Mouse (Mus musculus) skeletal muscle tissue, adult 2 months (tissue): Measurements from ENCODE around the gene Tox4.
"Not testable (repeated sequence)": the region's sequence is repeated elsewhere in the genome, so short reads cannot be mapped to it uniquely, and the experiment has no call there.

Experiments used
- DNase-seq: peaks from one replicate; pipeline ENCODE4 v3.0.0-alpha.2; 2012; ENCODE audit warnings: low read depth, low spot score

The Tox4 gene

GRCm38 (mm10) chr14:52278932-52279746 is at the start of gene Tox4, which contains the start of gene Rab2b:
Gene Tox4, plus strand, starts transcription at chr14:52279146.
Gene Rab2b, minus strand, starts transcription at chr14:52279545.
- peak; percentile 98 for DNase-seq

DNA sequence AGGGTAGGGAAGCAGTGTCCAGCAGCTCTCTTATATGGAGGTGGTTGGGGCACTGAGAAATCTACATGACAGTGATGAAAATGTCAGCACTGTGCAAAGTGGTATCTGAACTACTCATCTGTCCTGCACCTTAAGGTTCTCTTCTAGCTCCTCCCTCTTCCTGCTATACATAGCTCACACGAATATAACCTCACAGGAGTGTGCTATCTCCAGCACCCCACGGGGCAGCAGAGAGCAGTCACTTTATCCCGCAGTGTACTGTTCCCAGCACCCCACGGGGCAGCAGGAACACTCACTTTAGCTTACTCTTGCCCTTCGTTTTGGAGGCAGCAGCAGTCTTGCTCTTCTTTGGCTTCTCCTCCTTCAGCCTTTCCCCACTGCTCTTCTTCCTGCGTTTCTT is 46.7 kb upstream of the Tox4 start:
- no peak for DNase-seq

GRCm38 (mm10) chr14:52235165-52235564 is 43.8 kb upstream of the Tox4 start:
- peak; percentile 25 for DNase-seq

- DNase-seq: no peak
Measured at GRCm38 (mm10) chr14:52236216-52236615, 42.7 kb upstream of the Tox4 start.

DNA sequence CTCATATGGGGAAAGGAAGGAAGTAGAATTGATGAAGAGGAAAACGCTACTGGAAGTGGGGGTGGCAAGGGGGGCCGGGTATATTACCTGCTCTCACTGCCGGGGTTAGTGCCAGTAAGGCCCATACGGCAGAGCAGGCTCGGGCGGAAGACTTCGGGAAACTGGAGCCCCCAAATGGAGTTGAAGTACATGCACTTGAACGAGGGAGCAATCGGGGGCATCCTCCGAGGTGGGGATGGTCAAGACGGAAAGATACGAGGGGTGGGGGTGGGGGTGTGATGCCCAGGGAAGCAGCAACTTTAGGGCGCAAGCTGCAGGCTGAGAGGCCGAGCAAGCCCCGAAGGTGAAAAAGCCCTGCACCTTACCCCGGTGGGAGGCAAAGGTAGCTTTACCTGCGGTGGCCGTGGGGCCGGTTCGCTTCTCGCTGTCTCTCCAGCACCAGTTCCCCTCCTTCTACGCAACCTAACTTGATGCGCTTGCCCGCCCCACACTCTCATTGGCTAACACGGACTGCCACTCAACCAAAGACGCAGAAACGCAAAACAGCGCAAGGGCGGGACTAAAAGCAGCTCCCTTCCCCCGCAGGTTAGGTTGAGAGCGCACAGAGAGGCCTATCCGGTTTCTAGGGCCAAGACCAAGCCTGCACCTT is 34.8 kb upstream of the Tox4 start:
- peak; percentile 97 for DNase-seq

GRCm38 (mm10) chr14:52244690-52245042 is 34.3 kb upstream of the Tox4 start:
- no peak for DNase-seq

GRCm38 (mm10) chr14:52246129-52246528 is 32.8 kb upstream of the Tox4 start:
- no peak for DNase-seq

DNA sequence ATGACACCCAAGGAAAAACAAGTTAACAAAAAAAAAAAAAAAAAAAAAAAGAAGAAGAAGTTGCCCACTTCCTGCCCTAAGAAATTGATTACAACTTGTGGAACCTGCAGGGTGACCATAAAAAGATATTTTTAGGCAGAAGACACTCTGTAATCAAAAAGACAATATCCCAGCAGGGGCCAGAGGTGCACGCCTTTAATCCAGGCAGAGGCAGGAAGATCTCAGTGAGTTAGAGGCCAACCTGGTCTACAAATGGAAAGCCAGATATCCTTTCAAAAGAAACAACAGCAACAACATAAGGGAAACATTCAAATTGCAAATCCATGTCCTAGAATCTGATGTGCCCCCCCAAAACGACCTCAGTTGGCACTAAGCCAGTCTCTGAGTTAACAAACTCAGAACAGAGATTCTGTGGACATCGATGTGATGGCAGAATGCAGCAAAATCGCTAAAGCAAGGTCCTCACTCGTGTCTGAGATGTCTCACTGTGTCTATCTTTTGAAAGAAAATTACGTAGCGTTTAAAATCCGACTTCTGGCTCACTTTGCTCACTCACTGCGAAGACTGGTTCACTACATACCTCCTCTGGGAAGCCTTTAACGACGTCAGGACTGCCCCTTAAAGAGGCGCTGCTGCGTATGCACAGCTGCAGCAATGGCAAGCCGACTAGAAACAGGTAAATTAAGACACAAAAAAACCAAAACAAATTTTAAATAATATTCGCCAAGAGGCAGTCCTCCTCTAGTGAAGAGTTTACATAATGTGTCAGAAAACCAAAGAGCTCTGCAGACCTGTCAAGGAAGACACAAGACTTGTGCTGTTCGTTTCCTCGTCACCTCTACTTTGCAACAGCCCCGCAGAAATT is 22.4 kb upstream of the Tox4 start:
- no peak for DNase-seq

GRCm38 (mm10) chr14:52257484-52258213 is 21.3 kb upstream of the Tox4 start, which contains the start of gene Chd8:
Gene Chd8, minus strand, starts transcription at chr14:52257780.
- peak; percentile 97 for DNase-seq

GRCm38 (mm10) chr14:52272781-52273180 is 6.2 kb upstream of the Tox4 start:
- DNase-seq: no peak

- no peak for DNase-seq
Measured at GRCm38 (mm10) chr14:52277210-52277609, 1.7 kb upstream of the Tox4 start.

DNA sequence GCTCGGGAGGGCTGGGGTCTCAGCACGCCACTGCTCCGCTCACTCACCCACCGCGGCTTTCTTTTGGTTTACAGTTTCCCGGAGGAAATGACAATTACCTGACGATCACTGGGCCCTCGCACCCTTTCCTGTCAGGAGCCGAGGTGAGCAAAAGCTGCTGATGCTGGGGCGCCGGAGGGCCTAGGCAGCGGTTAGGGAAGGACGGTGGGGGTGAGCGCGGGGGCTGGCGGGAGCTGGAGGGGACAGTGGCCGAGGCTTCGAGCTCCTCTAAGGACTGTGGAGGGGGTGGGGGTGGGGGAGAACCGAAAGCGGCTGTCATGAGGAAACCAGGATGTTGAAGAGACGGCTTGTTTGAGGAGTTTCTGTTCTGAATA is 788 bp downstream of the Tox4 start:
- DNase-seq: no peak

- peak; percentile 51 for DNase-seq
Measured at GRCm38 (mm10) chr14:52283629-52284028, 4.7 kb downstream of the Tox4 start.

DNA sequence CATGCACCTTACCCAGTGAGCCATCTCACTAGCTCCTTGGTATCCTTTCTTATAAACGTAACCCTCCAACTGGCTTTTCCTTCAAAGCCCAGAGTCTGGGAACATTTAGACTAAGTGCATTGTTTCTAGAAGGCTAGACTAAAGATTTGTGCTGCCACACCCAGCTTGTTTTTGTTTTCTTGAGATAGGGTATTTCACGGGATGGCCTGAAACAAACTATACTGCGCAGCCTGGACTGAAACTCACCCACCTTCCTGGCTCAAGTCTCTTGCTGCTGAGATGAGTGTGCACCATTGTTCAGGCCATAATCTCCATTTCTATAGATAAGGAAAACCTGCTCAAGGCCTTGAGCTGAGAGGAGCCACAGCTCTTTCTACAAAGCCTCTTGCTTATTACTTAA is 5.2 kb downstream of the Tox4 start:
- no peak for DNase-seq

- no peak for DNase-seq
Measured at GRCm38 (mm10) chr14:52295558-52296264, 16.8 kb downstream of the Tox4 start.

GRCm38 (mm10) chr14:52303517-52303916 is 24.6 kb downstream of the Tox4 start:
- DNase-seq: not testable (repeated sequence)

DNA sequence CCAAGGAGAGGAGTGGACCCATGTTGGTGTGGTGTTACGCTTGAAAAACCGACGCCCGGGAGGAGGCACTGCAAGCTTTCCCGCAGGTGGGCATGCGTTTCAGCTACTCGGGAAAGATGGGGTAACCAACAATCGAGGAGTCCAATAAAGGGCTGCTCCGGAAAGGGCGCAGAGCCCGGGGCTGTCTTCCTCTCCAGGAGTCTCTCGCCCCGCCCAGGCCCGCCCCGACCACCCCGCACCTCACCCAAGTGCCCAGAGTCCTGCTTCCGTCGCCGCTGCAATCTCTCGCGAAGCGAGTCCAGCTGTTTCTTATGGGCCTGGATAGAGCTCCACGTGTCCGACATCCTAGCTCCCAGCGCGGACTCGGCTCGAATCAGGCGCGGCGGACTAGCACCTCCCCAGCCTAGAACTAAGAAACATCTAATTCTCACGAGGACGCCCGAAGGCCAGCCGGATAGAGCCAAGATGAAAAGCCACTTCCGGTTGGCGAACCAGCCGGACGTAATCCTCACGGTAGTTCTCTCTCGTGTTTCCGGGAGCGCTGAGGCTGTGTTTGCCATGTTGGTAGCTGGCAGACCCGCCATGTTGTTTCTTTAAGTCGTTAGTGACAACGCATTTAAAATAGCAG is 25.8 kb downstream of the Tox4 start, which contains the start of gene Mettl3:
Gene Mettl3, minus strand, starts transcription at position 485 of the 628 bp plus-strand sequence.
- DNase-seq: peak; percentile 91

- no peak for DNase-seq
Measured at GRCm38 (mm10) chr14:52306100-52306499, 27.2 kb downstream of the Tox4 start.

GRCm38 (mm10) chr14:52310343-52310742 is 31.4 kb downstream of the Tox4 start:
- DNase-seq: not testable (repeated sequence)

DNA sequence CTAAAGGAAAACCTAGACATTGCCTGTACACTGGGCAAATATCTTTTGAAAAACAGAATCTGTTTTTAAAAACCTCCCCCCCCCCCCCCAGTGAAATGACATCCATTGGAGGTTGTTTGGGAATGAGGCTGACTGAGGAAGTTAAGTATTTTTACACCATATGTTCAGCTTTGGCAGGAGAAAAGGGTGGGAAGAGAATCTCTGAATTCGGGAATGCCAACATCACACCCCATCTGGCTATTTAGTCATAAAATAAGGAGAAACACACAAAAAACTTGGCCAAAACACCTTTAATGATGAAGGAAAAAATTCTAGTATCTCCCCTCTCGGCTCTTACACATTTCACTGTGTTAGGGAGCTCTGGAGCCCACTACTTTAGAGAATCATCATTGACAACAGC is 32.0 kb downstream of the Tox4 start:
- DNase-seq: no peak
